Mouse (Mus musculus) T-helper 1 cell (primary cell): ENCODE measurements at regions not wholly inside any gene's neighbourhood (a gene's known extent, or its start where the extent isn't known, plus 50 kb on each side); places are given as distances from the start of the nearest gene placed in this dataset.
"Not testable (repeated sequence)": the region's sequence is repeated elsewhere in the genome, so short reads cannot be mapped to it uniquely, and the experiment has no call there.

Experiments used
- in situ Hi-C: fragments of 300-600 bp; cut with MboI, MseI; formaldehyde crosslinking; loops from one replicate; pipeline ENCODE4 v1.15.1; 2025; ENCODE audit warnings: high pct_unique_total_duplicates

- in situ Hi-C loops = not testable (repeated sequence)
Observed at GRCm38 (mm10) chr17:83968124-83968523, 120.4 kb upstream of the Haao start.

- in situ Hi-C loops = no loop called here
Observed at GRCm38 (mm10) chr17:83967007-83967406, 119.2 kb upstream of the Haao start.

- in situ Hi-C loops = no loop called here
Observed at GRCm38 (mm10) chr17:83964454-83965211, 116.9 kb upstream of the Haao start.

- in situ Hi-C loops = no loop called here
Observed at GRCm38 (mm10) chr17:83963561-83963960, 115.8 kb upstream of the Haao start.

- in situ Hi-C loops = no loop called here
Observed at GRCm38 (mm10) chr17:83962841-83963240, 115.1 kb upstream of the Haao start.

GRCm38 (mm10) chr17:83962126-83962525, 114.4 kb upstream of the Haao start:
- in situ Hi-C loops = no loop called here

GRCm38 (mm10) chr17:83960821-83961220, 113.1 kb upstream of the Haao start:
- in situ Hi-C loops = no loop called here

- in situ Hi-C loops = no loop called here
Observed at GRCm38 (mm10) chr17:83960158-83960557, 112.4 kb upstream of the Haao start.

GRCm38 (mm10) chr17:83959159-83959848, 111.5 kb upstream of the Haao start:
- in situ Hi-C loops = no loop called here

GRCm38 (mm10) chr17:83958706-83959105, 110.9 kb upstream of the Haao start:
- in situ Hi-C loops = no loop called here

- in situ Hi-C loops = no loop called here
Observed at GRCm38 (mm10) chr17:83957661-83958540, 110.1 kb upstream of the Haao start.

GRCm38 (mm10) chr17:83956821-83957565, 109.2 kb upstream of the Haao start:
- in situ Hi-C loops = no loop called here

GRCm38 (mm10) chr17:83955978-83956377, 108.2 kb upstream of the Haao start:
- in situ Hi-C loops = no loop called here

GRCm38 (mm10) chr17:83955058-83955697, 107.4 kb upstream of the Haao start:
- in situ Hi-C loops = no loop called here

GRCm38 (mm10) chr17:83954291-83955057, 106.7 kb upstream of the Haao start:
- in situ Hi-C loops = no loop called here

GRCm38 (mm10) chr17:83953656-83954055, 105.9 kb upstream of the Haao start:
- in situ Hi-C loops = no loop called here

GRCm38 (mm10) chr17:83946718-83947117, 99.0 kb upstream of the Haao start:
- in situ Hi-C loops = no loop called here

- in situ Hi-C loops = no loop called here
Observed at GRCm38 (mm10) chr17:83939344-83939743, 91.6 kb upstream of the Haao start.

- in situ Hi-C loops = no loop called here
Observed at GRCm38 (mm10) chr17:83938671-83939244, 91.0 kb upstream of the Haao start.

- in situ Hi-C loops = no loop called here
Observed at GRCm38 (mm10) chr17:83937576-83937975, 89.8 kb upstream of the Haao start.
